In the genomic region with DNA sequence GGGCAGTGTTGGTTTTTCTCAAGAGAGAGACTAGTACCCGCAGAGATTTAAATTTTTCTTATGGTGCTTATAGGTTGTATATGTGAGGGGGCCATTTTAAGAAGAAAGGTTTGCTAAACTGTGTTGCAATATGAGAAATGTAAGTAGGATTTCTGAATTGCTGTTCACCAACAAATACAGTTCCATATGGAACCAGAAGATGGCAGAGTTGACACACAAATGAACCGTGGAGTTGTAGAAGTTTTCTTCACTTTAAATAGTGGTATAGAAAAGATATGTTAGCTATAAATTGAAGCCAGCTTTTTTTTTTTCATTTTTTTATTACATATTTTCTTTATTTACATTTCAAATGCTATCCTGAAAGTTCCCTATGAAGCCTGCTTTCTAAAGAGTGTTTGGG, we compare ENCODE assay signal across 9 mouse cellular contexts. TPM values are rescaled to one million over a fixed set of nuclear protein-coding genes. Genes with fewer than 3 reads are reported as not detected.
A peak's percentile ranks its signal among the peaks of the same experiment; 100 is the strongest.
DNase-seq lines count a peak whose midpoint lies in the region; ATAC-seq and TF ChIP-seq lines count a peak whose summit lies in the region.
"Had no signal": no experiment of that assay in that cellular context is flagged by ENCODE, and none has a peak within 500 bp of the region (broad histone marks: within the 10 kb centered on the region; RNA-seq: fewer than 3 reads in every experiment).

No protein-coding gene starts in this region.

- TF ChIP-seq POLR2A in liver, adult 2 months (IDR thresholded peaks at IDR 0.05; ENCODE audit: extremely low read depth, insufficient read depth, low read length), result no peak

- H3K9me3 ChIP-seq in embryonic facial prominence, embryonic 11.5 days (replicated peaks; ENCODE audit: control insufficient read depth, low read length), result no peaks in the 10 kb centered on the region
- H3K9me3 ChIP-seq in embryonic facial prominence, embryonic 10.5 days, result no peaks in the 10 kb centered on the region
- H3K9me3 ChIP-seq in liver, embryonic 12.5 days (replicated peaks), result no peaks in the 10 kb centered on the region
- H3K9me3 ChIP-seq: limb, embryonic 12.5 days had no signal

- H3K4me1 ChIP-seq in embryonic facial prominence, embryonic 11.5 days (ENCODE audit: control insufficient read depth, insufficient read depth, low read length), result no peaks in the 10 kb centered on the region
- H3K4me1 ChIP-seq in embryonic facial prominence, embryonic 10.5 days, result no peaks in the 10 kb centered on the region
- no peaks in the 10 kb centered on the region for H3K4me1 ChIP-seq in liver, adult 2 months (ENCODE audit: control insufficient read depth, insufficient read depth, low read length)
- H3K4me1 ChIP-seq in liver, embryonic 12.5 days, result no peaks in the 10 kb centered on the region
- H3K4me1 ChIP-seq: limb, embryonic 12.5 days had no signal

- intact Hi-C loops in gastrocnemius, postnatal 36 days (cut with DNase I), result no loop called here

- H3K27ac ChIP-seq in embryonic facial prominence, embryonic 11.5 days (replicated peaks; ENCODE audit: low read depth, low read length), result no peak overlapping the region
- no peak overlapping the region for H3K27ac ChIP-seq in embryonic facial prominence, embryonic 10.5 days (replicated peaks)
- no peak overlapping the region for H3K27ac ChIP-seq in liver, adult 2 months (replicated peaks; ENCODE audit: insufficient read depth, low read depth, low read length)
- no peak overlapping the region for H3K27ac ChIP-seq in liver, embryonic 12.5 days
- H3K27ac ChIP-seq: limb, embryonic 12.5 days had no signal

- no peaks in the 10 kb centered on the region for H3K79me2 ChIP-seq in liver, adult 2 months (ENCODE audit: control insufficient read depth, insufficient read depth, low read length)

- no peak overlapping the region for H3K9ac ChIP-seq in embryonic facial prominence, embryonic 11.5 days (replicated peaks; ENCODE audit: low read length)
- no peak overlapping the region for H3K9ac ChIP-seq in liver, adult 2 months (ENCODE audit: low read depth, low read length)
- no peak overlapping the region for H3K9ac ChIP-seq in liver, embryonic 12.5 days
- H3K9ac ChIP-seq: limb, embryonic 12.5 days had no signal

- H3K4me3 ChIP-seq in embryonic facial prominence, embryonic 11.5 days (ENCODE audit: low read depth, low read length), result no peak overlapping the region
- no peak overlapping the region for H3K4me3 ChIP-seq in embryonic facial prominence, embryonic 10.5 days
- H3K4me3 ChIP-seq in liver, adult 2 months (ENCODE audit: insufficient read depth, low read depth, low read length), result no peak overlapping the region
- no peak overlapping the region for H3K4me3 ChIP-seq in liver, embryonic 12.5 days
- H3K4me3 ChIP-seq: limb, embryonic 12.5 days had no signal

- peak; percentile 32; the same call in 1 of the 2 replicates for TF ChIP-seq CTCF in liver, adult 2 months (IDR thresholded peaks at IDR 0.05; ENCODE audit: low read depth, low read length)

- H3K4me2 ChIP-seq in embryonic facial prominence, embryonic 11.5 days (ENCODE audit: low read depth, low read length), result no peak overlapping the region
- no peak overlapping the region for H3K4me2 ChIP-seq in liver, embryonic 12.5 days
- H3K4me2 ChIP-seq: limb, embryonic 12.5 days had no signal

- WGBS in embryonic facial prominence, embryonic 11.5 days, result 36% methylated on average over 2 of the region's 2 CpGs
- 32% methylated on average over 2 of the region's 2 CpGs for WGBS in embryonic facial prominence, embryonic 10.5 days
- WGBS in liver, adult 2 months, result 36% methylated on average over 2 of the region's 2 CpGs
- WGBS in liver, embryonic 12.5 days (ENCODE audit: insufficient replicate concordance), result 30% methylated on average over 2 of the region's 2 CpGs

- no peaks in the 10 kb centered on the region for H3K27me3 ChIP-seq in embryonic facial prominence, embryonic 11.5 days (ENCODE audit: control insufficient read depth, insufficient read depth, low read length)
- no peaks in the 10 kb centered on the region for H3K27me3 ChIP-seq in embryonic facial prominence, embryonic 10.5 days (replicated peaks; ENCODE audit: low read depth, poor library complexity, severe bottlenecking)
- no peaks in the 10 kb centered on the region for H3K27me3 ChIP-seq in liver, adult 2 months (ENCODE audit: control insufficient read depth, insufficient read depth, low read length)
- H3K27me3 ChIP-seq in liver, embryonic 12.5 days (replicated peaks), result no peaks in the 10 kb centered on the region
- H3K27me3 ChIP-seq: limb, embryonic 12.5 days had no signal

- ATAC-seq in embryonic facial prominence, embryonic 11.5 days (replicated peaks; ENCODE audit: insufficient number of reproducible peaks, low FRiP score, low TSS enrichment, low read depth), result no peak
- ATAC-seq in liver, embryonic 12.5 days, result no peak

- DNase-seq in embryonic facial prominence, embryonic 11.5 days (ENCODE audit: low spot score), result peak; percentile 74
- no peak for DNase-seq in embryonic facial prominence, embryonic 10.5 days (ENCODE audit: low spot score)
- DNase-seq in liver, adult 2 months (ENCODE audit: extremely low read depth, low read depth, low spot score), result peak; percentile 37
- peak; percentile 70 for DNase-seq in brain, adult 2 months (ENCODE audit: low read depth, low spot score)
- DNase-seq in mesoderm, embryonic 11.5 days (ENCODE audit: low read depth, low spot score), result peak; percentile 51
- no peak for DNase-seq in gastrocnemius, postnatal 36 days
- DNase-seq in urinary bladder, postnatal 25 days (ENCODE audit: low spot score), result no peak

- H3K36me3 ChIP-seq in embryonic facial prominence, embryonic 11.5 days (replicated peaks; ENCODE audit: control insufficient read depth, insufficient read depth, low read depth, low read length), result no peaks in the 10 kb centered on the region
- H3K36me3 ChIP-seq in embryonic facial prominence, embryonic 10.5 days (replicated peaks), result no peaks in the 10 kb centered on the region
- H3K36me3 ChIP-seq in liver, adult 2 months (ENCODE audit: control insufficient read depth, insufficient read depth, low read length), result no peaks in the 10 kb centered on the region
- no peaks in the 10 kb centered on the region for H3K36me3 ChIP-seq in liver, embryonic 12.5 days
- H3K36me3 ChIP-seq: limb, embryonic 12.5 days had no signal

RNA-seq across cellular contexts. Expression of a gene that starts 24.2 kb away (rescaled TPM):
- 6.0 and 7.8 TPM in 2 replicates for polyA plus RNA-seq in embryonic facial prominence, embryonic 11.5 days (2014; fragmentation: Nextera tagmentation; extraction: Ambion mirVana)
- 8.1 and 8.6 TPM in 2 replicates for polyA plus RNA-seq in embryonic facial prominence, embryonic 10.5 days (2016; fragmentation: Nextera tagmentation; extraction: Ambion mirVana)
- total RNA-seq in liver, adult 2 months (2014; rRNA removed), result 5.7 and 6.5 TPM in 2 replicates
- 7.9 and 9.7 TPM in 2 replicates for polyA plus RNA-seq in liver, adult 2 months (2012; rRNA removed)
- polyA plus RNA-seq in liver, embryonic 12.5 days (2016; fragmentation: Nextera tagmentation; extraction: Ambion mirVana), result 4.5 and 4.9 TPM in 2 replicates
- 10 to 100 TPM; 14.4 to 15.6 TPM for total RNA-seq in gastrocnemius, postnatal 36 days (2021)

Comparison
In these comparisons a context has a peak if more than half of its experiments do, and no peak if none do; other contexts are left out.
1. DNase-seq: peak in embryonic facial prominence, embryonic 11.5 days (single experiment), liver, adult 2 months (single experiment), brain, adult 2 months (single experiment) and mesoderm, embryonic 11.5 days (single experiment); none in embryonic facial prominence, embryonic 10.5 days (single experiment), gastrocnemius, postnatal 36 days (0 of 2) and urinary bladder, postnatal 25 days (single experiment).